Mouse (Mus musculus): ENCODE measurements around the gene Olfr141.

Olfr141 gene

DNA sequence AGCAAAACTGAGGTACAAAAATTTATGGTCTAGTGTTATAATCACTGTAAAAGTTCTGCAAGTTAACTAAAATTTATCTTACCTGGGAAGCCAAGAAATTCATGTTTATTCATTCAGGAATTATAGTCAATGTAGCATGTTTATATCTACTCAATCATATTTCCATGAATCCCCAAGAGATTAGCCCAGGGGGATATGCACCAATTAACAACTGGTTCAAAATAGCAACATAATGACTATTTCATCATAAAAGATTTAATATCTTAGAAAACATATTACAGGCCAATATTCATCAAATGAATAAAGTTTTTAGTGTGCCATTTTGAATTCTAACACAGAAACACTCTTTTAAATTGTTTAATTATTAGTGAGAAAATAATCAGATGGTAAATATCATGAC, at the start of gene Olfr141:
TSS of gene Olfr141 (minus strand) at position 101 of the 400 bp plus-strand sequence.
- no peak for DNase-seq (ENCODE audit: low spot score)

DNA sequence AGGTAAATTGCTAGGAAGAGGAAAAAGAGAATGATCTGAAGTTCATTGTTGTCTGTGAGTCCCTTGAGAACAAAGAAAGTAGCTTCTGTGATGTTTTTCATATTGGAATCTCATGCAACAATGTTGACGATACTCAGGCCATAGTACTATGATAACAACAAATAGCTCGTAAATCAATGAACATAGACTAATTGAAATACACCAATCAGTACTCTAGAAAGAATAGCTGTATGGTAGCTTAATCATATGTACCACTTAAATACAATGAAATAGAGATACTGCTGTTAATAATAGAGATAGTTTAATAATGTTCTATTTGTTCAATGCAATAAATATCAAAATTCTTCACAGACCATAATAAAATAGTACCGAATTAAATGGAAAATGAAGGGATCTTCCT, 41.8 kb upstream of the Olfr141 start, which contains the start of gene Olfr1095:
TSS of gene Olfr1095 (minus strand) at position 101 of the 400 bp plus-strand sequence.
- no peak for DNase-seq (ENCODE audit: low spot score)

DNA sequence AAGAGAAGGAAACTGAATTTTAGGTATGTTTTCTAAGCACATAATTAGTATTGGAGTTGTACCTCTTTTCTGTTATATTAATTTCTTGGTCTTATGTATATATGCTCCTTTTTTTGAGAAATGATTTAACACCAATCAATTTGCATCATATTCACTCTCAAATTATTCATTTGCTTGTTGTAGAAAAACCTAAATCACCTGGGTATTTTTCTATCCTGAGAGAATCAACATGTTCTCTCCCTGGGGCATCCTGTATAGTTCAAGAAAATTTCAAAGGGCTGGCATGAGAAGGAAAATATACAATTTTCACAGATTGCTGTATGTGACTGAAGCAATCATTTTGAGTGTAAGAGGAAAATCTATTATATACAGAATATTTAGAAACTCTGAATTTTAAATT, 14.5 kb upstream of the Olfr141 start, which contains the start of gene Olfr1094:
TSS of gene Olfr1094 (plus strand) at position 301 of the 400 bp plus-strand sequence.
- DNase-seq (ENCODE audit: low spot score): no peak

DNA sequence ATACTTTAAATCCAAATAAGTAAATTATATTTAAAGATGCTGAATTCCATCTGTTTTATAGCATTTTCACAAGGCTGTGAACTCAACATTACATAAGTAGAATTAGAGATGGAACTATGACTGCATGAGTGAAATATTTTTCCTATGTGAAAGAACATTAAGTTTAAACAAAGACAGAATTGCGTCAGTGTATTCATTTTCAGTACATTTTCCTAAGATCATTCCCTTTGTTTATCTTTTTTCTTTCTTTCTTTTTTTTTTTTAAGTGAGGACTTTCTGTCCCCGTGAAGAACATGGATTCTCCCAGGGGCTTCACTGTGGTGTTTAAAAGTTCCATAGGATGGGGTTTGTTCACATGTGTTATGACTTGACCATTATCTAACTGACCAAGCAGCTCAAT, 27.6 kb downstream of the Olfr141 start, which contains the start of gene Olfr1093:
TSS of gene Olfr1093 (plus strand) at position 301 of the 400 bp plus-strand sequence.
- no peak for DNase-seq (ENCODE audit: low spot score)

DNA sequence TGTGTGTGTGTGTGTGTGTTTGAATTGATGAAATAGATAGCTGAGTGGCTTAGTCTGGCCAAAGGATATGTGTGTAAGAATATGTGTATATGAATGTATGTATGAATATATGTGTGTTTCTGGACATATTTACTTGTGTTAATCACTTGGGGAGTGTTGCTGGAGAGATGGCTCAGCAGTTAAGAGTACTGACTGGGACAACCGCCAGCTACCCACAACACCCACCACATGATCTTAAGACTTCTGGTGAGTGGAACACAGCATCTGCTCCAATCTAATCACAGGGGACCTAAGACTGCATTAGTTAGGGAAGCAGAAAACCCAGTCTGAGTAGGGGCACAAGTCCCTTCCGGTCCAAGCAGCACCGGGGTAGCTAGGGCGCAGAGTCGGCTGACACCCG, 48.8 kb downstream of the Olfr141 start:
- DNase-seq (ENCODE audit: low spot score): no peak

DNA sequence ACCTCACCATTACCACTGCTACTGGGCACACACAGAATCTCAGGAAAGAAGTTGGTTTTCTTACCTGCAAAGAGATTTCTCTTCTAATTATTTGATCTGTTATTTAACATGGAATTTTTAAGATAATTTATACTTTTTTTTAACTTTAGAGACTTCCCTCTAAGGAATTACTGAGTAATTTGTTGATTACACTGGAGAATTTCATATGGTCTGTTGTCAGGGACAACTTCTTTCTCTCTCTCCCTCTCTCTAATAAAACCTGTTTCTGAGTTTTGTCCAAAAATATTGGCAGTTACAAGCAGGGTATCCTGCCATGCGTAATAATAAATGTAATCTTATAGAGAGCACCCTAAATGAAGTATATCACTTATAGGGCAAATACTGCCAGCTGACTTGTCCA, 50.9 kb downstream of the Olfr141 start, which contains the start of gene Olfr1090:
TSS of gene Olfr1090 (minus strand) at position 101 of the 400 bp plus-strand sequence.
- DNase-seq (ENCODE audit: low spot score): no peak
